Mouse (Mus musculus) adrenal gland, postnatal 14 days (tissue): Measurements from ENCODE around the gene Adgrg6. TPM values are rescaled to one million over a fixed set of nuclear protein-coding genes. Genes with fewer than 3 reads are reported as not detected.
A peak's percentile ranks its signal among the peaks of the same experiment; 100 is the strongest.

ENCODE experiments used
- DNase-seq: peaks from one replicate; pipeline ENCODE4 v3.0.0; 2021; ENCODE audit warnings: mixed read lengths
- total RNA-seq: library from RNA; stranded (reverse); gene quantifications from 2 replicates; pipeline ENCODE4 v1.2.3, GENCODE M21; 2021

Gene Adgrg6
- total RNA-seq, 1 experiment from 2014 or later, result 2.2 TPM

- no peak for DNase-seq
Measured at GRCm38 (mm10) chr10:14491838-14492237, 53.6 kb downstream of the Adgrg6 start.

GRCm38 (mm10) chr10:14483257-14483656 lies 62.2 kb downstream of the Adgrg6 start:
- DNase-seq, result no peak

GRCm38 (mm10) chr10:14482483-14482882 lies 63.0 kb downstream of the Adgrg6 start:
- DNase-seq, result no peak

GRCm38 (mm10) chr10:14480928-14481327 lies 64.5 kb downstream of the Adgrg6 start:
- DNase-seq, result no peak

DNA sequence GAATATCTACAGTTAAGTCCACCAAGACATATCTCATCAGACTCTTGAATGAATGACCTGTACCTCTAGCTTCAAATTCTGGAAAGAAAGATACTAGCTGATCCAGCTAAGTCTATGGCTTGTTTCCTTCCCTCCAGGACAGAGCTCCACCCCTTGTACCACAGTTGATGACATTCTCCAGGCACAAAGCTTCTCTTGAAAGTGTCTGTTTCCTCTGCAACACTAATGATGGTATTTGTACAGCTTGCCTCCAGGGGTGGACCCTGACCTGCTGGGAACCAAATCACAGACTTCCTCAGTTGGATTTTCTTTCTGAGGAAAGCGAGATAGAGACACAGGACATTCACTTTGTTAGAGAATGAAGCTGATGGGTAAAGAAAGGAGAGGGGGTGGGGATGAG lies 69.1 kb downstream of the Adgrg6 start:
- no peak for DNase-seq

DNA sequence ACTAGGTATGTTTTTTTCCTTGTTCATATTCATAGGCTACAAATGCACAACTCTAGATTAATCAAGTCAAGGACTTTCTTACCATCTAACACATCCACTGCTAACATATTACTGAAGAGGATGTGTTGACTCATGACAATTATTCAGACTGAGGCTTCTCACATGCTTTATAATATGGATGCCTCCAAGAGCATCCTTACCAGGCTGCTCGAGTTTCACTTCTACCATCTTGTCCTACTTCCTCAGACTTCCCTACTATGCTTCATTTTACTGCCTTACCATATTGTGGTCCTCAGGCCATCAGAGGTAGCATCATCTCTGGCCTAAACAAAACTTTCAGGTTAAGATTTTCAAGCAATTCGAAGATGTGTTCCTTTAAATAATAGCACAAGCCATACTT lies 69.8 kb downstream of the Adgrg6 start:
- no peak for DNase-seq

- DNase-seq, result no peak
Measured at GRCm38 (mm10) chr10:14474541-14475305, 70.7 kb downstream of the Adgrg6 start.

DNA sequence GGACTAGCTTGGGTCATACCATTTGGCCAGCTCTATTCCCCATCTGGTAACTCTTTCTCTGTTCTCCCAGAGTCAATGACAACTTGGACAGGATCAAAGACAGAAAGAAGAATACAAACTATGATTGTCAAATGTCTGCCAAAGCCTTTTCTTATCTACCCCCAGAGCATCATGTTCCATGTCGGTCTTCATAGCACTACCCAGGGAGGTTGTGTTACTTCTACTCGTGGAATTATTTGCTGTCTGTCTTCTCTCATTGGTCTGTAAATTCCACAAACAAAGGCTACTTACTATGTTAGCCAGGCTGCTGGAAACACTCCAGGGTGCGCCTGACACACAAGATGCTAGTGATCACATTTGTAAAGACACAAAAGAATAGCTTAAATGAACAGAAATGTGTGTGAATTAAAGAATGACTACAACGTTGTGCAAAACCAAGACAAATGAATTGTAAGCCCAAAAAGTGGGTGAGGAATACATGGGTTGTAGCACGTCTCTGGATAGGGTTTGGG lies 74.4 kb downstream of the Adgrg6 start:
- no peak for DNase-seq

DNA sequence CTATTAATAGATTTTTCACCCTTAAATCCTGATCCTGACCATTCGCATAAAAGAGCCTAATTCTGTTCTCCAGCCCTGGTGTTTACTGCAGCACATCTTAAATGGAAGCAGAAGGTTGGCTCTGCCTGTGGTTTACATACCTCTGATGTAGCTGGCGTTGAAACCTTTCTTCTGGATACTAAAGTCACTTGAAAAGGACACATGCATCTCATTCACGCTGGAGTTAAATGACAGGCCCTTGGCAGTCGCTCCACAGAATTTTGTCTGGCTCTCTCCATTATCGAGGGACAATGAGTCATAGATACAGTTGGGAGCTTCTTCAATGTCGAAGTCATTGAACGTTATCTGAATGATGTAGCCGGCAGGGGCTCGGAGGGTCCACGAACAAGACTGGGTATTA lies 76.8 kb downstream of the Adgrg6 start:
- no peak for DNase-seq

DNA sequence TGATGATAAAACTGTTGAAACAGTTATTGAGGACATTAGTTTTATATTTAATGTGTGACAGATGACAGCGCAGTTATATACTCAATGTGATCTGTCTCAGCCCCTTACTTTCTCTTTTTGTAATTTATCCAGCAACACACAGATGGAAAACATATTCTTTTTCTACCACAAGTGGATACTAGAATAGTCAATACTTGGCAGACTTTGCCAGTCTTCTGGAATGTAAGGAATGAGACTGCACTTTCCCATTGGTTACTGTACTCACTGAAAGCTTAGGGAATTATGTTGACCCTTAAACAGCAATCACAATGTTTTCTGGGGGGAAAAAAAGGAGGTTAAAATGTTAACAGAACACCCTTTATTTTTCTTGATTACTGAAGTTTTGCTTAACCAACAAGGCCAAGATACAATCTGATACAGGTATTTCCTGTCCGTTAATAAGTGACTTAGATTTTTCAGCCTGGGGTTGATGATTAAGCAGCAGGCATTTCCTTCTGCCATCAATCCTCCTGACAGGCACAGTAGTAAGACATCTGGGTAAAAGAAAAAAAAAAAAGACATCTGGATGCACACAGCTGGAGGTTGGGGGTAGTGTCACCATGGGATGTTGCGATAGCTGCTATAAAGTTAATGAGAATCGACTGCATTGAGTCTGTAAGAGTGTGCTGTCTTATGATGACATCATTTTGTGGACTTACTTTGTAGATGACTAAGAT lies 81.5 kb downstream of the Adgrg6 start:
- DNase-seq, result no peak

DNA sequence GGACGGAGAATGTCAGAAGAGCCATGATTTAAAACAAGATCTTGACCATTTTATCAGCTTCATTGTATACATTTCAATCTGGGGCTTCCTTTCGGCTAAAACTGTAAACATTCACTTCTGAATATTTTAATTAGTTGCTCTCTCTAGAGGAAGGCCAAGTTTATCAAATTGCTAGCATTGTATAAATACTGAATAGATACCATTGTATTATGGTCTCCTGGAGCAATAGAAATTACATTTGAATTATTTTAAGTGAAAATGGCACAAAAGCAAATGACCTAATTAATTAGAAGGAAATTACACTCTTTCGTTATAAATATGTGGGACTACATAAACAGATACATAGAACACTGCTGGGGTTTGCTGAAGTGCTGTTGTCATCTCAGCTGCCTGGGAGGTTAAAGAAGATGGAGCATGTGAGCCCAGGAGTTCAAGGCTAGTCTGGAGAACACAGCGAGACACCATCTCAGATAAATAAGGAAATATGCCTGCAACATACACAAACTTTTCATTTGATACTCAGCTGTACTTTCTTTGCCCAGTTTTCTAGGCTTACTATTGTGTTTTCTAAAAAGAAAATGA lies 84.4 kb downstream of the Adgrg6 start:
- no peak for DNase-seq

DNA sequence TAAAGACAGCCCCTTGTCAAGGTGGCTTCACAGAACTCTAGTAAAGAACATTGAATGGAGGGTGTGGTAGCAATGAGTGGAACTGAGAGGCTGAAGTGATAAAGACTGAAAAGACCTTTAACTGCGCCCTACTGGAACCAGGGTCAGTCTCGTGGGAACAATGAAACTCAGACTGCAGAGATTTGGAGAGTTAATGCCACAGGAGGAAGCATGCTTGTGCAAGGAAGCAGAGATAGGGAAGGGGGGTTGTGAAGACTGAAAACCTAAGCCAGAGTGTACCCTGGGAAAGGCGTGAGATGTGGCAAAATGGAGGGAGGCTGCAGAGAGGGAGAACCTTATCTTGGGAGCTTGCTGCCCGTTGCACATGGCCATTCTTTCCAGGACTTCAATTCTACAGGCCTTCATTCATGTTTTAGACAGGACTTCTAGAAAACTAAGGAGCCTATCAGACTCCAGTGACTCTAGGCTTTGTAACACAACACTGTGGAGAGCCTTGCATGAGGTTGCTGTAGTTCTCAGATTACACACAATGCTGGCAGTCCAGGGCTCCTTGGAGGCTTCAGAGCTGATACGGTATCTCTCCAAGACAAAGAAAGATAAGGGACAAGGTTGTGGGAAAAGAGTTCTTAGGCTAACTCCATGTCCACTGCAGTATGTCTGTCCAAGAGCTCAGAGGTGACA lies 85.1 kb downstream of the Adgrg6 start:
- no peak for DNase-seq

DNA sequence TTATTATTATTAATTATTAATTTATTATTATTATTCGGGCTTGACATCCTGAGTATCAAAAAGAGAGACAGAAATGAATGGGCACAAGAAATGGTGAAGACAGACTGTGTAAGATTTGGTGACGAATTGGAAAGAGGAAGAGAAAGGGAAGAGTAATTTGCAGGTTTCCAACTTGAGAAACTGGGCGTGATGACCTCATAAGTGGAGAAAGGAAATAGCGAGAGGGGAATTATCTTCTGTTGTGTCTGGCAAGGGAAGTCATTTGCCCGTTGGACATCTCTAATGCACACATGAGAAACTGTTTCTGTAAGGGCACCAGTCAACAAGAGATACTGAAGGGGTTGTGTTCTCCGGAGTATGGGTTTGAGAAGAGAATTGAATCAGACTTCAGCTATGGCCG lies 85.6 kb downstream of the Adgrg6 start:
- DNase-seq, result no peak

GRCm38 (mm10) chr10:14459330-14459729 lies 86.1 kb downstream of the Adgrg6 start:
- no peak for DNase-seq

DNA sequence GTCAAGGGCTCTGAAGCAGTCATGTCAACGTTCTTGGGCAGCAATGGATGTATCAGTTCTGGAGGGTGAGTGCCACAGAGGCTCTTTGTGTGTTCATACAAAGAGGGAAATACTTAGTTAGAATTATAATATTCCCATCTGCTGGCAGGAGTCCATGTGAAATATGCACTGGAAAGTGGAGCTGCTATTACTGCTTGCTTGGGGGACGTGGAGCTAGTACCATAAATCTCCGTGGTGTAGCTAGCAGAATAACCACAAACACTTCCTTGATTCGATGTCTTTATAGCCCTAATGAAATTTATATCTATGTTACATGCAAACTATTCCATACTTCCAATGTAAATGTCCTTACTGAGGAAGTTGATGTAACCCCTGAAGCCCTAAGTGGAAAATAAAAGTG lies 91.0 kb downstream of the Adgrg6 start:
- DNase-seq, result no peak

- no peak for DNase-seq
Measured at GRCm38 (mm10) chr10:14451811-14452210, 93.6 kb downstream of the Adgrg6 start.

GRCm38 (mm10) chr10:14450073-14450472 lies 95.4 kb downstream of the Adgrg6 start:
- DNase-seq, result peak; percentile 12

GRCm38 (mm10) chr10:14445590-14446291 lies 99.7 kb downstream of the Adgrg6 start:
- no peak for DNase-seq

DNA sequence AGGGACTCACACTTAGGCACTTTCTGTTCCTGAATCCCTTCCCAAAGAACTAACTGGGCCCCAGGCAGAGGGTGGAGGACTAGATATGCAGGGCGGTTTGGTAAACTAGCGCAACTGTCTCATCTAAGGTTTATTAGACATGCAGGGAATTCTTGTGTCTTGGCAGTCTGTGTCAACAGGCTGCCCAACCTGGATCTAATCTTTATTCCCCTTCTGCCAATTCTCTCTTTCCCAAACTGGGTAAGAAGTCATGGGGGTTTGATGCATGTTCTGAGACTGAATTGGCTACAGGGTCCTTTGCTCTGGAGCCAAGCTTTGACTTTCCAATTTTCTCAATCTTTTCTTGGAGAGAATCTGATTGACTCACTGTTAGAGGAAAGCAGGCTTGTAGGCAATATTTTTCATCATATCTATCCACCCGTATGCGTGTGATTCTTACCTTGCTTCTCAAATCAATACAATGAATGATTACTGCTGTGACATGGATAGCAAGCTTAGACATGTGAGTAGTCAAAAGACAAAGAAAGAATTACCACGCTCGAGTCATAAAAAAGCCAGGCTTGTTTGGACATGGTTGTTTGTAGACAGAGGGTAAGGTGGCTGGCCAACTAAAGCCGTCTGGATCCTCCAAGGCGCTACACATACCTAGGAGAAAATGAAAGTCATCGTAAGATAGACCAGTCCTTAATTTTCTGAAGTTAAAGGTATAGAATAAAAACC lies 104.4 kb downstream of the Adgrg6 start:
- DNase-seq, result no peak

GRCm38 (mm10) chr10:14404070-14404469 lies 141.4 kb downstream of the Adgrg6 start:
- DNase-seq, result peak; percentile 46

DNA sequence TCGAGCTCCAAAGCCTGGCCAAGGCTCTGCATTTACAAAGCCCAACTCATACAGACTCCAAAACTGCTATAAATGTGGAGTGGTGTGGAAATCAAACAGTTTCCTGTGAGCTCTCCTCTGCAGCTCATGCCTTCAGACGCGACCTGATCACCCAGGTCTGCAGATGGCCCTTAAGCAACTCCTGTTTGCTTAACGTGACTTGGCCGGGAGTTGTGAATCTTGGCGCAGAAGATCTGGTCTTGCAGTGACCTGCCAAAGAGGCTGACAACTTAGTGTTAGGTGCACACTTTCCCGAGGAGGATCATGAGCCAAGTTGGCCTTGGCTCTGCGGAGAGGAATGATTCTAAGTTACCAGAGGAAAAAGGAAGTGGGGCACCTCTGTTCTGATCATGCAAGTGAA lies 143.7 kb downstream of the Adgrg6 start:
- DNase-seq, result peak; percentile 69
